Mouse (Mus musculus) E14TG2a.4 (cell line): ENCODE measurements around the gene Mgmt.

Source experiments
- CTCF ChIP-seq: conservative IDR thresholded peaks from 2 replicates; pipeline ENCODE4 v1.5.1; 2014; ENCODE audit warnings: low read length
- POU5F1 ChIP-seq: IDR thresholded peaks from 2 replicates; pipeline ENCODE4 v1.6.1; 2014; ENCODE audit warnings: low read length, borderline replicate concordance

DNA sequence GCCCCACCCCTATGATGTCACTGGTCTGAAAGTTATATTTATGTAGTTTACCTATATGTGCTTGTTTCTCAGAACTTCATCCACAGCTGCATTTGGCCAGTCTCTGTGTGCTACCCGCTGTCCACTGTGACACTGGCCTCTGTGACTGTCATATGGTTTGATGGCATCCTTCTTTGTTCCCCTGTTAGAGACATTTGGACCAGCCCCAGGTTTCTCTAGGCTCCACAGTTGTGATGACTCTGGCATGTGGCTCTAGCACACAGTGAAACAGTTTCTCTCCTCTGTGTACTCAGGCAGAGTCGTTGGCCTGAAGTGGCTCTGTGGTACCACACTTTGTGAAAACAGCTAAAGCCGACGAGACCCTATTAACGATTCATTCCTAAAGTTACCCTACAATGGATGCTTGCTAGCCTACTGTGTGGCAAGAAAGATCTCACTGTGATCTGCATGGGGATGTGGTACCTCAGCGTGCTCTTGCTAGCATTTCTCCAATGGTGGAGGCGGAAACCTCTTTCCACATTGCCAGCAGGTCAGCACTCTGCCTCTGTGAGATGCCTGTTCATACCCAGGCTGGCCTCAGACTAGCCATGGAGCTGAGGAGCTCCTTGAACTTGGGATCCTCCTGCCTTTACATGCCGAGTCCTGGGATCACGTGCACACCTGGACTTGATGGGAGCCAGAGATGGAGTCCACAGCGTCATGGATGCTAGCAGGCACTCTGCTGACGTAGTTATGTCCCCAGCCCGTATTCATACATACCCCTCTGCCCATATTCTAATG lies 26.8 kb downstream of the Mgmt start:
- TF ChIP-seq CTCF: no peak
- TF ChIP-seq POU5F1: no peak
